Comparison of ENCODE assay signal across 8 mouse cellular contexts in the genomic region with DNA sequence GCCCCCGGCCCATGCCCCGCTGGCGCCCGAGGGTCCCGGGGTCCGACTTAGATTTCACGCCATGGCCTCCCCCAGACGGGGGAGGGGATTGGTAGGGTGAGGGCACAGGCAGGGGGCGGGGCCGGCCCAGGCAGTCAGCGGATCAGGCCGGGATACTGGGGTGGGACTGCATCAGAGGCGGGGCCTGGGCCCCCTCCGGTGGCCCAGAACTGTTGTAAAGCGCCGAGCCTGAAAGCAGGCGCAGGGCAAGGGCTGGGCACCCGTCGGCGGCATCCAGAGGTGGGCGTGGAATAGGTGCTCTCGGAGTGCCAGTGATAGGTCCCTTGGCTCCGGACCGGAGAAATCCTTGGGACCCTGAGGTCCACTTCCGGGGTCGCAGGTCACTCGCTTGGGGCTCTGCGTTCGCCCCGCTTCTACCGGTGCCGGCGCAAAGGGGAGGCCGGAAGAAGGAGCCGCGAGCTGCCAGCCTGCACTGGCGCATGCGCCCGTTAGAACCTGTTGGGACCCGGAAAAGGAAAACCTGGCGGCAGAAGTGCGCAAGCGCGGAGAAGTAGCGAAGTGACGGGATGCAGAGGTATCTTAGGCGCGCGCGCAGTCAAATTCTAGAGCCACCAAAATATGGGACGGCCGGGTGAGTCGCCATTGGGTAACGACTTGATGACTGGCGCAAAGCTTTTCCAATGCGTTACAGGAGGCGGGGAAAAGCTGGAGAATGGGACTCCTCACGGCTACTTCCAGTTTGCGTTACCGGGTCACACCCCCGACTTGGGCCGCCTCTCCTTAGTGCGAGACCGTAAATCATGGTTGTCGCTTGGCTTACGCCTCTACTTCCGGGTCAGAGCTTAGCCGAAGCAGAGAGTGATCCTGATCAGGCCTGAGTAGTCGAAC. TPM values are rescaled to one million over a fixed set of nuclear protein-coding genes. Genes with fewer than 3 reads are reported as not detected.
A peak's percentile ranks its signal among the peaks of the same experiment; 100 is the strongest.
DNase-seq lines count a peak whose midpoint lies in the region; ATAC-seq and TF ChIP-seq lines count a peak whose summit lies in the region.

A gene (plus strand): TSS at position 543 of the 888 bp plus-strand sequence.
A gene (minus strand): TSS at position 709 of the 888 bp plus-strand sequence.

- H3K4me2 ChIP-seq in hindbrain, postnatal 0 days (ENCODE audit: low read depth, low read length): peak within 1 kb of the TSS; percentile 100

- H3K36me3 ChIP-seq in hindbrain, postnatal 0 days (ENCODE audit: insufficient read depth, low read length): peaks cover 26% of the 10 kb centered on the region

- H3K4me1 ChIP-seq in hindbrain, postnatal 0 days (ENCODE audit: insufficient read depth, low read length): peaks cover 28% of the 10 kb centered on the region

- H3K27me3 ChIP-seq in hindbrain, postnatal 0 days (ENCODE audit: insufficient read depth, low read length): no peaks in the 10 kb centered on the region

- intact Hi-C loops in gastrocnemius, adult 2 months (cut with DNase I): loop anchor here (2.0 kb wide), 1 partner anchor 78 kb away; a partner anchor contains a TSS
- intact Hi-C loops in left cerebral cortex, adult 2 months (cut with DNase I): loop anchor here (2.0 to 5.0 kb wide), 2 partner anchors 52 to 321 kb away; a partner anchor contains a TSS

- H3K27ac ChIP-seq in gastrocnemius, adult 2 months: peak within 1 kb of the TSS; percentile 95
- peak within 1 kb of the TSS; percentile 82 for H3K27ac ChIP-seq in hindbrain, postnatal 0 days
- peak within 1 kb of the TSS; percentile 90 for H3K27ac ChIP-seq in left cerebral cortex, adult 2 months

- peak; percentile 5; the same call in 1 of the 2 replicates for TF ChIP-seq CTCF in gastrocnemius, adult 2 months (IDR thresholded peaks at IDR 0.05)
- peak; percentile 50 for TF ChIP-seq CTCF in hindbrain, postnatal 0 days (IDR thresholded peaks at IDR 0.05; ENCODE audit: low read depth)
- peak; percentile 42 for TF ChIP-seq CTCF in left cerebral cortex, adult 2 months (IDR thresholded peaks at IDR 0.05)

- ATAC-seq in common myeloid progenitor, adult 5-6 weeks (replicated peaks; ENCODE audit: low read depth, poor library complexity, severe bottlenecking): peak; percentile 73
- ATAC-seq in hindbrain, postnatal 0 days: peak; percentile 96
- peak; percentile 71 for ATAC-seq in megakaryocyte, adult 5-6 weeks (ENCODE audit: poor library complexity, severe bottlenecking)

- peak; percentile 99 for DNase-seq in ZHBTc4 (ENCODE audit: low read depth, low spot score)
- DNase-seq in gastrocnemius, adult 2 months: peak; percentile 98
- peak; percentile 99 for DNase-seq in hindbrain, postnatal 0 days (ENCODE audit: low spot score)
- peak; percentile 95 to 98 for DNase-seq in left cerebral cortex, adult 2 months (ENCODE audit: extremely low spot score in 1 of 2, low spot score in 2 of 2)
- peak; percentile 97 to 99 for DNase-seq in right cerebral cortex, adult 2 months (ENCODE audit: low spot score in 2 of 2)
- DNase-seq in urinary bladder, postnatal 14 days (ENCODE audit: low spot score): peak; percentile 98

- peak within 1 kb of the TSS; percentile 83 for H3K9ac ChIP-seq in hindbrain, postnatal 0 days (replicated peaks; ENCODE audit: low read length)

- no peaks in the 10 kb centered on the region for H3K9me3 ChIP-seq in hindbrain, postnatal 0 days (ENCODE audit: low read length)

- peak within 1 kb of the TSS; percentile 82 for H3K4me3 ChIP-seq in gastrocnemius, adult 2 months
- peak within 1 kb of the TSS; percentile 89 for H3K4me3 ChIP-seq in hindbrain, postnatal 0 days (ENCODE audit: low read length)
- H3K4me3 ChIP-seq in left cerebral cortex, adult 2 months: peak within 1 kb of the TSS; percentile 79

- under 1% methylated on average over 69 of the region's 69 CpGs for WGBS in hindbrain, postnatal 0 days

RNA-seq across cellular contexts. Expression of the first gene that starts in this region (rescaled TPM):
- total RNA-seq in common myeloid progenitor, adult 5-6 weeks (2017): 18.8 and 21.6 TPM in 2 replicates
- 10 to 100 TPM in 1 of 2 experiments, 1 to 10 TPM in 1; 8.7 to 11.8 TPM for total RNA-seq in gastrocnemius, adult 2 months (2021)
- 20.6 and 20.7 TPM in 2 replicates for total RNA-seq in hindbrain, postnatal 0 days (2014; rRNA removed)
- polyA plus RNA-seq in hindbrain, postnatal 0 days (2015; fragmentation: Nextera tagmentation; extraction: Ambion mirVana): 10.0 and 10.7 TPM in 2 replicates
- 10 to 100 TPM; 16.2 to 17.0 TPM for total RNA-seq in left cerebral cortex, adult 2 months (2021)
- total RNA-seq in megakaryocyte, adult 5-6 weeks (2015): 30.3 and 35.3 TPM in 2 replicates
- total RNA-seq in megakaryocyte, adult 5-6 weeks (2017): 39.8 and 50.8 TPM in 2 replicates

RNA-seq across cellular contexts. Expression of the second gene that starts in this region (rescaled TPM):
- total RNA-seq in common myeloid progenitor, adult 5-6 weeks (2017): 18.0 and 19.8 TPM in 2 replicates
- total RNA-seq in gastrocnemius, adult 2 months (2021): 10 to 100 TPM; 12.6 to 14.0 TPM
- total RNA-seq in hindbrain, postnatal 0 days (2014; rRNA removed): 75.1 and 97.0 TPM in 2 replicates
- 16.8 and 17.2 TPM in 2 replicates for polyA plus RNA-seq in hindbrain, postnatal 0 days (2015; fragmentation: Nextera tagmentation; extraction: Ambion mirVana)
- 10 to 100 TPM; 77.5 to 80.0 TPM for total RNA-seq in left cerebral cortex, adult 2 months (2021)
- total RNA-seq in megakaryocyte, adult 5-6 weeks (2015): 25.9 and 33.1 TPM in 2 replicates
- 19.3 and 19.6 TPM in 2 replicates for total RNA-seq in megakaryocyte, adult 5-6 weeks (2017)

Comparison
In these comparisons a context has a peak if more than half of its experiments do, and no peak if none do; other contexts are left out.
1. Peak in every context shown above with its lines: DNase-seq, ATAC-seq, H3K4me3 ChIP-seq and H3K27ac ChIP-seq.